Mouse (Mus musculus) thymus, postnatal 10 days (tissue): Measurements from ENCODE around the gene Pla2g3.

Experiments
- DNase-seq, 2 experiments: peaks; one replicate each; pipeline ENCODE4 v3.0.0; 2021; ENCODE audit warnings: low spot score in 2 of 2

The Pla2g3 gene

GRCm38 (mm10) chr11:3487952-3488570, at the start of gene Pla2g3:
TSS of gene Pla2g3 (plus strand) at chr11:3488284.
- no peak for DNase-seq

GRCm38 (mm10) chr11:3441696-3442443, 46.2 kb upstream of the Pla2g3 start:
- DNase-seq = no peak

- no peak for DNase-seq
Measured at GRCm38 (mm10) chr11:3442677-3443076, 45.4 kb upstream of the Pla2g3 start.

GRCm38 (mm10) chr11:3443091-3443490, 45.0 kb upstream of the Pla2g3 start:
- no peak for DNase-seq

- no peak for DNase-seq
Measured at GRCm38 (mm10) chr11:3444875-3445274, 43.2 kb upstream of the Pla2g3 start.

GRCm38 (mm10) chr11:3451701-3452163, 36.4 kb upstream of the Pla2g3 start:
- DNase-seq = peak in 1 of 2 experiments; percentile 21

- peak; percentile 88 for DNase-seq
Measured at GRCm38 (mm10) chr11:3452167-3452639, 35.9 kb upstream of the Pla2g3 start, which contains the start of gene Rnf185. TSS of gene Rnf185 (minus strand) at chr11:3452363.

- DNase-seq = peak in 1 of 2 experiments; percentile 7
Measured at GRCm38 (mm10) chr11:3452769-3453168, 35.3 kb upstream of the Pla2g3 start.

- DNase-seq = peak; percentile 13 to 20
Measured at GRCm38 (mm10) chr11:3453467-3453866, 34.6 kb upstream of the Pla2g3 start.

- no peak for DNase-seq
Measured at GRCm38 (mm10) chr11:3454506-3454905, 33.6 kb upstream of the Pla2g3 start.

- DNase-seq = peak; percentile 57 to 70
Measured at GRCm38 (mm10) chr11:3456354-3456753, 31.7 kb upstream of the Pla2g3 start.

GRCm38 (mm10) chr11:3458428-3459104, 29.5 kb upstream of the Pla2g3 start:
- no peak for DNase-seq

- no peak for DNase-seq
Measured at GRCm38 (mm10) chr11:3459105-3459468, 29.0 kb upstream of the Pla2g3 start.

- DNase-seq = no peak
Measured at GRCm38 (mm10) chr11:3462846-3463245, 25.2 kb upstream of the Pla2g3 start.

GRCm38 (mm10) chr11:3471448-3471850, 16.6 kb upstream of the Pla2g3 start:
- no peak for DNase-seq

- peak; percentile 52 to 86 for DNase-seq
Measured at GRCm38 (mm10) chr11:3472484-3472883, 15.6 kb upstream of the Pla2g3 start.

- no peak for DNase-seq
Measured at GRCm38 (mm10) chr11:3474480-3475115, 13.5 kb upstream of the Pla2g3 start.

- no peak for DNase-seq
Measured at GRCm38 (mm10) chr11:3475489-3475888, 12.6 kb upstream of the Pla2g3 start.

- DNase-seq = no peak
Measured at GRCm38 (mm10) chr11:3483980-3484642, 4.0 kb upstream of the Pla2g3 start.

- DNase-seq = no peak
Measured at GRCm38 (mm10) chr11:3486349-3486748, 1.7 kb upstream of the Pla2g3 start.

- no peak for DNase-seq
Measured at GRCm38 (mm10) chr11:3489036-3489435, 952 bp downstream of the Pla2g3 start.
